Mouse (Mus musculus) right cerebral cortex, postnatal 10 days (tissue): ENCODE data around the gene Igtp.
A peak's percentile ranks its signal among the peaks of the same experiment; 100 is the strongest.
"Not testable (repeated sequence)": the region's sequence is repeated elsewhere in the genome, so short reads cannot be mapped to it uniquely, and the experiment has no call there.

Experiments
- DNase-seq, 2 experiments: peaks; one replicate each; pipeline ENCODE4 v3.0.0; 2021; ENCODE audit warnings: low spot score in 2 of 2

Gene Igtp

DNA sequence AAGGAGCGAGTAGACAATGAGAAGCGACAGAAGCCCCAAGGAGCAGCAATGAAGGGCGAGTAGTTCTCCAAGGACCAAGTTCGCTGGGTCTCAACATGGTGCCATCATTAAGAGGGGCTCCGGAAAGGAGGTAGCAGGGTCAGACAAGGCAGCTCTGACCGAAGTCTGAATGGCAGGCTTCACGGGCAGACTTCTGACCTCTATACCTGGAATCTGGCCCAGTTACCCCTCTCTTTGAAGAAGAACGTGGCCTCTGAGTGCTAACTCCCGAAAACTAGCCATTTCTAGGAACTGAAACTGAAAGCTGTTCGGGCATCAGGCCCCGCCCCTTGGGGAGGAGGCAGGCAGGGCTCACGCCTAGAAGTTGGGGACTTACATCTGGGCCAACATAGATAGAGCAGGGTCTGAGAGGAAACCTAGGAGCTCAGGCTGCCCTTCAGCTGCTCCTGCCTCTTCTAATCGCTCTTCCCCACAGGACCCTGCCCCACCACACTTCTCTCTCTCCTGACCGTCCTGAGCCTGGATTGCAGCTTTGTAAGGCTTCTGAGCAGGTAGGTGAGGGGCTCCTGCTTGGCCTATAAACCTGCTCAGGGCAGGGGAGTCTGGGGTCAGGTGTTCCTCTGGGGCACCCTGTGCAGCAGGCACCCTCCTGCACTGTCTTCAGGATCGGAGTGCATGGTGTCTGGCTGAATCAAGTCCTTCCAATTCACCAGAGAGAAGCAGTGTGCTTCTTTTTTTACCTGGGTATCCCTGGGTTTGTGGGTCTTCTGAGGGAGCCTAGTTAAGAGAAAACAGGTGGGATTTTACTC is at the start of gene Igtp, which contains the start of gene Irgm2:
Gene Igtp, plus strand, starts transcription at position 328 of the 809 bp plus-strand sequence.
Gene Irgm2, plus strand, starts transcription at position 390 of the 809 bp plus-strand sequence.
- DNase-seq: peak; percentile 50 to 61

DNA sequence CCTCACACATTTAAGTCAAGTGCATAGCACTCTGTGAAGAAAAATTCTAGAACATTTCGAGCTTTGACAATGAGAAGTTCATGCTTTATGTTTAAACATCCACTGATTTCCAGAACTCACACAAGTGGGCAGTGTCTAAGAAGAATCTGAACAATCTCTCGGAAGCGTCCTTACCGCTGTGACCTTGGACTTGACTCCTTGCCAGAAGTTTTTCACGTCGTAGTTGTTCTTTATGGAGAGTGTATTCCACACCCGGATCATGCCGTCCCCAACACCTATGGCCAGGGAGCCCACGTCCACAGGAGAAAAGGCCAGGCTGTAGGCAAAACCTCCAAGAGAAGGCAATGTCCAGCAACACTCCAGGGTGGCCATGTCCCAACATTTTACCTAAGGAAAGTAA is 43.9 kb upstream of the Igtp start:
- no peak for DNase-seq

- no peak for DNase-seq
Measured at GRCm38 (mm10) chr11:58156871-58157270, 42.5 kb upstream of the Igtp start.

DNA sequence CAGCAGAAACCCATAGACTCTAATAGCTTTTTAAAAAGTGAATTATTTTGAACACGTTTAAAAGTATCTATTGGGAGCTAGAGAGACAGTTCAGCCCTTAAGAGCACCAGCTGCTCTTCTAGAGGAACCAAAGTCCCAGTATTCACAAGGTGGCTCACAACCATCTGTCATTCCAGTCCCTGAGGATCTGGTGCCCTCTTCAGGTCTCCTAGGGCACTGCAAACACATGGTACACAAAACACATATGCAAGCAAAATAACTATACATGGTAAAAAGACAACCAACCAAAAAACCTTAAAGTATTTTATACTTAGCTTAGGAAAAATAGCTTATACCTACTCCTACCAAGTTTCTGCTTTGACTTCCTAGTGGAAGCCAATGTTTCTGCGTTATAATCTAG is 34.3 kb upstream of the Igtp start:
- no peak for DNase-seq

- no peak for DNase-seq
Measured at GRCm38 (mm10) chr11:58167822-58168166, 31.6 kb upstream of the Igtp start.

- peak; percentile 91 to 92 for DNase-seq
Measured at GRCm38 (mm10) chr11:58168167-58168915, 31.0 kb upstream of the Igtp start, which contains the start of gene Gemin5. Gene Gemin5 (minus strand): TSS chr11:58168539.

DNA sequence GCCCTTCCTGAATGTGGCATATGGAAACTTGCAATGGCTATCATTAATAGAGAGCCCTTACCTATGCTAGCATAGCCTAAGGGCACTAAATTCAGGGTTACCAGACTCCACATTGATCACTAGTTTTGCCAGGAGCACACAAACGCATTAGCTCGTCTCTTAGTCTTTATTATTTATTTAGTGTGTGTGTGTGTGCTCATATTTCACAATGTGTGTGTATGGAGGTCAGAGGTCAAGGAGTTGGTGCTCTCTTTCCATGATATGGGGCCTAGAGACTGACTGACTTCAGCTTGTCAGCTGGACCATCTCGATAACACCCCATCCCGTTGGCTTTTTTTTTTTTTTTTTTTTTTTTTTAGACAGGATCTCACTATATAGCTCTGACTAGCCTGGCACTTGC is 29.7 kb upstream of the Igtp start:
- DNase-seq: no peak

DNA sequence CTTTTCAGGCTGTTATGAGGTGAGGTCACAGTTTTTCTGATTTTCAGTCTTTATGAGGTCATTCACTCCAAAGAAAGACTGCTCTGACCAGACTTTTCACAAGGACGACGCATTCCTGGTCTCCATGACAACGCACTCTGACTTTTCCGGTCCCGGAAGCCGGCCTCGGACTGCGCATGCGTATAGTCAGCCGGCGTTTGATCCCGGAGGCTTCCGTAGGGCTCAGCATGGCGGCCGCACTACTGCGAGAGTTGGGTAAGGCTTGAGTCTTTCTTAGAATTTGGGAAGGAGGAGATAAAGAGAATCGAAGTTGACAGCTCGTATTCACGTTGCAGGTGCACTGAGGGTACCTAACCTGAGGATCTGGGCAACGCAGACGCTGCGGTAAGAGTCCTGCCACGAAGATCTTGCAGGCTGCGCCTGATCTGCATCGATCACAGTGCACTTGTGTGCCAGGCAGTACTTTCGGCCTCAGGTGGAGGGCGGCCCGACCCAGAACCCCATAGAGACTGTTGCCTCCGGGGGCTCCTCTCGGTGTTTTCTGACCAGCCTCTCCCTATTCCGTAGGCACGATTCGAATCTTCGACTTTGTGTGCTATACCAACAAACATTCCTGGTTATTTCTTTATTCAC is 27.8 kb upstream of the Igtp start, which contains the start of gene Mrpl22:
Gene Mrpl22, plus strand, starts transcription at position 203 of the 633 bp plus-strand sequence.
- peak; percentile 97 to 98 for DNase-seq

GRCm38 (mm10) chr11:58179563-58179962 is 19.8 kb upstream of the Igtp start:
- DNase-seq: peak; percentile 85 to 86

DNA sequence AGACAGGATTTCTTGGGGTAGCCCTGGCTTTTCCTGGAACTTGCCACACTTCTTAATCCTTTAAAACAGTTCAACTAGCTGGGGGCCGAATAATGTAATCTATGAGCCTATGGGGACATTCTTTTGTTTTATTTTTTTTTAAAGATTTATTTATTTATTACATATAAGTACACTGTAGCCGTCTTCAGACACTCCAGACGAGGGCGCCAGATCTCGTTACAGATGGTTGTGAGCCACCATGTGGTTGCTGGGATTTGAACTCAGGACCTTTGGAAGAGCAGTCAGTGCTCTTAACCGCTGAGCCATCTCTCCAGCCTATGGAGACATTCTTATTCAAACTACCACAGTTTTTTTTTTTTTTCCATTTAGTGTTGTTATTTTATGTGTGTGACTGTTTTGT is 19.4 kb upstream of the Igtp start:
- DNase-seq: not testable (repeated sequence)

DNA sequence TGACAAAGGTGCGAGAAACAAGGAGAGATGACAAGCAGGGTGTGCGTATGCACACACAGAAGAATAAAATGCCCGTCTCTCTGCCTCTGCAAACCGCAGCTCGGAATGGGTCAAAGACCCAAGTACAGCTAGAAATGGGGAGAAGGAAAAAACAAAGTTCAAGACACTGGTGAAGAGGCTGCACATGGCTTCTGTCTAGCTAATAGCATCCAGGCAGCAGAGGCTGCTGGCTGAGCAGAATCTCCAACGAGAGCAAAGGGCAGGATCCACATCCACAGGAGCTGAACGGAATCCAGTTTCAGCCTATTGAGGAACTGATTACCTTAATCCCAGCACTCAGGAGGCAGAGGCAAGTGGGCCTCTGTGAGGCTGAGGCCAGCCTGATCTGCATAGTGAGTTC is 18.6 kb upstream of the Igtp start:
- no peak for DNase-seq

GRCm38 (mm10) chr11:58183579-58183978 is 15.8 kb upstream of the Igtp start:
- no peak for DNase-seq

GRCm38 (mm10) chr11:58189675-58190074 is 9.7 kb upstream of the Igtp start:
- no peak for DNase-seq

DNA sequence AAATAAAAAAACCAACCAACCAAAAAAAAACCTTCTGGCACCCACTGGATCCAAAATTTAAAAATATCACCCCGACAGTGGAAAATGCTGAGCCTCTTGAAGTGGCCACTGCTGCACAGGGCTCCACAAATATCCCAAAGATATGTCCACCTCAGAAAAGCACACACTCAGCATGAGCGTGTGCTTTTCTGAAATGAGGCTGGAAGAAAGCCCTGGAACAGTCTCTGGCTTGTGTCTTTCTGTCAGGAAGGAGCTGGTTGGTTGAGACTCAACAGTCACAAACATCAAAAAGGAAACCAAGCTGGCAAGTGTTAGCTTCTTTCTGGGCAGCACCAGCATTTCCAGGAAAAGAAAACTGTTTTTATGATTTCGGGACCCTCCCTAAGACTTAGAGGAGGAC is 6.0 kb upstream of the Igtp start:
- peak; percentile 31 to 52 for DNase-seq

GRCm38 (mm10) chr11:58193860-58194520 is 5.4 kb upstream of the Igtp start:
- no peak for DNase-seq

DNA sequence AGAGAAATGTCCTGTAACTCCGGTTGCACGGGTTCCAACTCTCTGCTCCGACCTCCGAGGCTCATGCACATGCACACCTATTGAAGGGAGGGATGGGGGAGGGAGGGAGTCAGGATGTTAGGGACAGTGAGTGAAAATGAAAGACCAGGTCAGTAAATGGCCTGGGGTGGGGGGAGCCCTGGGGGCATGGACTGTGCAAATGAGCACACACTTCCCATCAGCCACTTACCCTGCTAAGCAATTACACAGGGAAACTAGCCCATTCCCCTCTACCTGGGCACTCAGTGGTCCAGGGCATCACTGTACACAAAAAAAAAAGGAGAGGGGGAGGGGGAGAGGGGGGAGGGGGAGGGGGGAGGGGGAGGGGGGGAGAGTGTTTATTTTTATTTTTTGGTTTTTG is 693 bp upstream of the Igtp start:
- no peak for DNase-seq

GRCm38 (mm10) chr11:58200226-58200625 is 870 bp downstream of the Igtp start:
- no peak for DNase-seq

DNA sequence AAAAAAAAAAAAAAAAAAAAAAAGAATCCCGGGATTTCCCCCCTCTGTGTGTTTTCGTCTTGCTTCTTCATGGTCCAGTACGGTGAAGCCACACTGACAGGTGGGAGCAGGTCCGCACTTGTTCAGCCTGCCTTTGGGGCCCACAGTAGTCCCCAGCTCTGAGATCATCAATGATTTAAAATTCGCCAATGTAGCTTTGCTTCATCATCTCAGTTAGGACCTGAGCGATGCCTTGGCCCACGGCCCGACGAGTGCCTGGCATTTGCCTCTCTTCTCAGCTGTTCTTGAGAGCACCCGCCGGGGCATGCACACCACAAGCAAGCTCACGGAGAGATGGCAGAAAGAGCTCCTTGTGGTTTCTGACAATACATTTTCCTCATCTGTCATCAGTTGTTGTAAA is 1.7 kb downstream of the Igtp start:
- DNase-seq: no peak

DNA sequence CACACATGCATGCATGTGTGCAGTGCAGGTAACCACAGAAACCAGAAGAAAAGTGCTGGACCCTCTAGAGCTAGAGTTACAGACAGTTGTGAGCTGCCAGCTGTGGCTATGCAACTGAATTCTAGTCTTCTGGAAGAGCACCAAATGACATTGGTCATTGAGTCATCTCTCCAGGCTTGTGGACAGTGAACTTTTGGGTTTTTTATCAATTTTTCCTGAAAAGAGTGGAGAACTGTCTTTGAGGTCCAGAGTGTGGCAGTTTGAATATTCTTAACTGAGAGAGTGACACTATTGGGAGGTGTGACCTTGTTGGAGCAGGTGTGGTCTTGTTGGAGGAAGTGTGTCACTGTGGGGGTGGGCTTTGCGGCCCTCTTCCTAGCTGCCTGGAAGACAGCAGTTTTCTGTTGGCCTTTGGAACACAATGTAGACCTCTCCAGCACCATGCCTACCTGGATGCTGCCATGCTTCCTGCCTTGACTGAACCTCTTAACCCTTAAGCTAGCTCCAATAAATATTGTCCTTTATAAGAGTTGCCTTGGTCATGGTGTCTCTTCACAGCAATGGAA is 11.0 kb downstream of the Igtp start:
- DNase-seq: no peak

- no peak for DNase-seq
Measured at GRCm38 (mm10) chr11:58211062-58211681, 11.8 kb downstream of the Igtp start.

GRCm38 (mm10) chr11:58211682-58212067 is 12.3 kb downstream of the Igtp start:
- DNase-seq: no peak
